Mouse (Mus musculus): ENCODE results near the gene Suz12. TPM values are rescaled to one million over a fixed set of nuclear protein-coding genes. Genes with fewer than 3 reads are reported as not detected.

The Suz12 gene
- polyA plus RNA-seq (2016; fragmentation: Nextera tagmentation; extraction: Ambion mirVana), result 19.7 and 20.6 TPM in 2 replicates

GRCm38 (mm10) chr11:79992592-79993355, at the start of gene Suz12:
Gene Suz12, plus strand, starts transcription at chr11:79993106.
- Histone ChIP-seq H3K27me3 (ENCODE audit: low read depth, poor library complexity, severe bottlenecking) (no peaks in the 10 kb centered on the region), H3K27ac (replicated peaks) (peak within 1 kb of the TSS; percentile 99), H3K36me3 (peaks cover 22% of the 10 kb centered on the region), H3K9me3 (replicated peaks) (no peaks in the 10 kb centered on the region), H3K4me3 (peak within 1 kb of the TSS; percentile 99), H3K4me1 (peaks cover 16% of the 10 kb centered on the region)
- WGBS, result under 1% methylated on average over 72 of the region's 74 CpGs
- peak; percentile 99 for DNase-seq (ENCODE audit: low spot score)

- H3K36me3 ChIP-seq, result peaks cover 99% of the 10 kb centered on the region
- WGBS, result 94% methylated on average over 8 of the region's 8 CpGs
- no peaks in the 10 kb centered on the region for H3K27me3 ChIP-seq (ENCODE audit: low read depth, poor library complexity, severe bottlenecking)
- H3K9me3 ChIP-seq (replicated peaks), result no peaks in the 10 kb centered on the region
- no peak overlapping the region for H3K4me3 ChIP-seq
- H3K4me1 ChIP-seq, result no peaks in the 10 kb centered on the region
- H3K27ac ChIP-seq (replicated peaks), result no peak overlapping the region
- no peak for DNase-seq (ENCODE audit: low spot score)
These were observed 49.8 kb upstream of the Suz12 start for GRCm38 (mm10) chr11:79943136-79943535.

GRCm38 (mm10) chr11:79943601-79944000, 49.3 kb upstream of the Suz12 start:
- WGBS, result 89% methylated on average over 7 of the region's 7 CpGs
- no peak overlapping the region for H3K27ac ChIP-seq (replicated peaks)
- no peak overlapping the region for H3K4me3 ChIP-seq
- no peaks in the 10 kb centered on the region for H3K9me3 ChIP-seq (replicated peaks)
- H3K36me3 ChIP-seq, result peaks cover 99% of the 10 kb centered on the region
- H3K27me3 ChIP-seq (ENCODE audit: low read depth, poor library complexity, severe bottlenecking), result no peaks in the 10 kb centered on the region
- no peaks in the 10 kb centered on the region for H3K4me1 ChIP-seq
- DNase-seq (ENCODE audit: low spot score), result no peak

GRCm38 (mm10) chr11:79947265-79947664, 45.6 kb upstream of the Suz12 start:
- Histone ChIP-seq H3K9me3 (replicated peaks) (no peaks in the 10 kb centered on the region), H3K4me3 (no peak overlapping the region), H3K27ac (replicated peaks) (no peak overlapping the region), H3K27me3 (ENCODE audit: low read depth, poor library complexity, severe bottlenecking) (no peaks in the 10 kb centered on the region), H3K36me3 (peaks cover 98% of the 10 kb centered on the region), H3K4me1 (no peaks in the 10 kb centered on the region)
- 94% methylated on average over 3 of the region's 3 CpGs for WGBS
- DNase-seq (ENCODE audit: low spot score), result no peak

- H3K36me3 ChIP-seq, result peaks cover 39% of the 10 kb centered on the region
- DNase-seq (ENCODE audit: low spot score), result no peak
- H3K4me3 ChIP-seq, result peak overlapping the region; percentile 66
- peak overlapping the region; percentile 86 for H3K27ac ChIP-seq (replicated peaks)
- 8% methylated on average over 27 of the region's 27 CpGs for WGBS
- H3K4me1 ChIP-seq, result peaks cover 9% of the 10 kb centered on the region
- H3K9me3 ChIP-seq (replicated peaks), result no peaks in the 10 kb centered on the region
- H3K27me3 ChIP-seq (ENCODE audit: low read depth, poor library complexity, severe bottlenecking), result no peaks in the 10 kb centered on the region
These were observed 31.4 kb upstream of the Suz12 start for GRCm38 (mm10) chr11:79961346-79962124.

- Histone ChIP-seq H3K4me1 (peaks cover 9% of the 10 kb centered on the region), H3K9me3 (replicated peaks) (no peaks in the 10 kb centered on the region), H3K4me3 (peak within 1 kb of the TSS; percentile 66), H3K27me3 (ENCODE audit: low read depth, poor library complexity, severe bottlenecking) (no peaks in the 10 kb centered on the region), H3K27ac (replicated peaks) (peak within 1 kb of the TSS; percentile 86), H3K36me3 (peaks cover 31% of the 10 kb centered on the region)
- peak; percentile 99 for DNase-seq (ENCODE audit: low spot score)
- WGBS, result under 1% methylated on average over 46 of the region's 46 CpGs
These were observed 30.6 kb upstream of the Suz12 start, which contains the start of gene Utp6 for GRCm38 (mm10) chr11:79962125-79962876. Gene Utp6, minus strand, starts transcription at chr11:79962390.

GRCm38 (mm10) chr11:79962877-79963183, 30.1 kb upstream of the Suz12 start:
- H3K27ac ChIP-seq (replicated peaks), result peak overlapping the region; percentile 86; the same call in 1 of the 2 replicates
- H3K36me3 ChIP-seq, result peaks cover 26% of the 10 kb centered on the region
- WGBS, result 6% methylated on average over 9 of the region's 9 CpGs

GRCm38 (mm10) chr11:79963212-79963974, 29.5 kb upstream of the Suz12 start:
- H3K27me3 ChIP-seq (ENCODE audit: low read depth, poor library complexity, severe bottlenecking), result no peaks in the 10 kb centered on the region
- peak overlapping the region; percentile 66; the same call in 1 of the 2 replicates for H3K4me3 ChIP-seq
- H3K27ac ChIP-seq (replicated peaks), result no peak overlapping the region
- H3K4me1 ChIP-seq, result peaks cover 9% of the 10 kb centered on the region
- peaks cover 20% of the 10 kb centered on the region for H3K36me3 ChIP-seq
- 79% methylated on average over 8 of the region's 8 CpGs for WGBS
- no peaks in the 10 kb centered on the region for H3K9me3 ChIP-seq (replicated peaks)
- no peak for DNase-seq (ENCODE audit: low spot score)

More at GRCm38 (mm10) chr11:79962877-79963183, 30.1 kb upstream of the Suz12 start:
- H3K4me1 ChIP-seq, result peaks cover 9% of the 10 kb centered on the region
- H3K4me3 ChIP-seq, result peak overlapping the region; percentile 66
- H3K9me3 ChIP-seq (replicated peaks), result no peaks in the 10 kb centered on the region
- no peak for DNase-seq (ENCODE audit: low spot score)
- H3K27me3 ChIP-seq (ENCODE audit: low read depth, poor library complexity, severe bottlenecking), result no peaks in the 10 kb centered on the region

GRCm38 (mm10) chr11:79965896-79966295, 27.0 kb upstream of the Suz12 start:
- no peaks in the 10 kb centered on the region for H3K27me3 ChIP-seq (ENCODE audit: low read depth, poor library complexity, severe bottlenecking)
- no peak overlapping the region for H3K4me3 ChIP-seq
- peaks cover 7% of the 10 kb centered on the region for H3K4me1 ChIP-seq
- 85% methylated on average over 8 of the region's 8 CpGs for WGBS
- no peak for DNase-seq (ENCODE audit: low spot score)
- H3K36me3 ChIP-seq, result no peaks in the 10 kb centered on the region
- no peak overlapping the region for H3K27ac ChIP-seq (replicated peaks)
- no peaks in the 10 kb centered on the region for H3K9me3 ChIP-seq (replicated peaks)

GRCm38 (mm10) chr11:79967752-79968151, 25.2 kb upstream of the Suz12 start:
- WGBS, result 81% methylated on average over 10 of the region's 10 CpGs
- Histone ChIP-seq H3K4me1 (no peaks in the 10 kb centered on the region), H3K27me3 (ENCODE audit: low read depth, poor library complexity, severe bottlenecking) (peaks cover 4% of the 10 kb centered on the region), H3K9me3 (replicated peaks) (no peaks in the 10 kb centered on the region), H3K27ac (replicated peaks) (no peak overlapping the region), H3K4me3 (no peak overlapping the region), H3K36me3 (no peaks in the 10 kb centered on the region)
- DNase-seq (ENCODE audit: low spot score), result no peak

- Histone ChIP-seq H3K4me1 (peaks cover 19% of the 10 kb centered on the region), H3K9me3 (replicated peaks) (no peaks in the 10 kb centered on the region), H3K27ac (replicated peaks) (no peak overlapping the region), H3K4me3 (peak overlapping the region; percentile 64), H3K27me3 (ENCODE audit: low read depth, poor library complexity, severe bottlenecking) (peaks cover 40% of the 10 kb centered on the region), H3K36me3 (no peaks in the 10 kb centered on the region)
- 22% methylated on average over 8 of the region's 8 CpGs for WGBS
- no peak for DNase-seq (ENCODE audit: low spot score)
These were observed 19.8 kb upstream of the Suz12 start for GRCm38 (mm10) chr11:79973133-79973532.

Measured in midbrain, embryonic 10.5 days (tissue).